Mouse (Mus musculus): Measurements from ENCODE around the gene Myl4. TPM values are rescaled to one million over a fixed set of nuclear protein-coding genes. Genes with fewer than 3 reads are reported as not detected.
"Not testable (repeated sequence)": the region's sequence is repeated elsewhere in the genome, so short reads cannot be mapped to it uniquely, and the experiment has no call there.

Myl4 gene
- polyA plus RNA-seq, 1 experiment from 2014 or later = 3.4 TPM

GRCm38 (mm10) chr11:104566097-104566496, 15.6 kb downstream of the Myl4 start:
- Histone ChIP-seq H3K36me3 (ENCODE audit: control insufficient read depth, insufficient read depth, low read length) (no peaks in the 10 kb centered on the region), H3K9me3 (ENCODE audit: control insufficient read depth, low read length) (no peaks in the 10 kb centered on the region), H3K27me3 (ENCODE audit: control insufficient read depth, insufficient read depth, low read length) (no peaks in the 10 kb centered on the region), H3K4me1 (replicated peaks; ENCODE audit: control insufficient read depth, insufficient read depth, low read length) (no peaks in the 10 kb centered on the region), H3K4me3 (ENCODE audit: low read depth, low read length) (no peak overlapping the region), H3K9ac (ENCODE audit: low read depth, low read length) (no peak overlapping the region), H3K4me2 (replicated peaks; ENCODE audit: low read depth, low read length) (no peak overlapping the region), H3K27ac (ENCODE audit: low read depth, low read length) (no peak overlapping the region)
- 85% methylated on average over 6 of the region's 6 CpGs for WGBS
- DNase-seq (ENCODE audit: low spot score) (no peak), ATAC-seq (ENCODE audit: low FRiP score) (no peak)

DNA sequence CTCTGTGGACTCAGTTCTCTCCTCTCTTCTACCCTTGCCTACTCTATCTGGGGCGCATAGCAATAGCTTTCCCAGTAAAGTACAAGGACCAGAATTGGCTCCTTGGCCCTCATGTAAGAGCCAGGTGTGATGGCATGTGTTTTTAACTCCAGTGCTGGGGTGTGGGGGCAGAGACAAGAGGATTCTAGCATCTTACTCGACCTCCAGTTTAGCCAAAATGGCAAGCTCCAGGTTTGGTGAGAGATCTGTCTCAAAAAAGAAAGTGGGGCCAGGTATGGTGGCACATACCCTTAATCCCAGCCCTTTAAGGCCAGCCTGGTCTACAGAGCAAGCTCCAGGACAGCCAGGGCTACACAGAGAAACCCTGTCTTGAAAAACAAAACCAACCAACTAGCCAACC, 16.3 kb downstream of the Myl4 start:
- Histone ChIP-seq H3K27ac (ENCODE audit: low read depth, low read length) (no peak overlapping the region), H3K36me3 (ENCODE audit: control insufficient read depth, insufficient read depth, low read length) (no peaks in the 10 kb centered on the region), H3K9me3 (ENCODE audit: control insufficient read depth, low read length) (no peaks in the 10 kb centered on the region), H3K27me3 (ENCODE audit: control insufficient read depth, insufficient read depth, low read length) (no peaks in the 10 kb centered on the region), H3K9ac (ENCODE audit: low read depth, low read length) (no peak overlapping the region), H3K4me2 (replicated peaks; ENCODE audit: low read depth, low read length) (no peak overlapping the region), H3K4me1 (replicated peaks; ENCODE audit: control insufficient read depth, insufficient read depth, low read length) (no peaks in the 10 kb centered on the region), H3K4me3 (ENCODE audit: low read depth, low read length) (no peak overlapping the region)
- 75% methylated on average over 2 of the region's 2 CpGs for WGBS
- DNase-seq (ENCODE audit: low spot score) = no peak
- ATAC-seq (ENCODE audit: low FRiP score) = no peak

DNA sequence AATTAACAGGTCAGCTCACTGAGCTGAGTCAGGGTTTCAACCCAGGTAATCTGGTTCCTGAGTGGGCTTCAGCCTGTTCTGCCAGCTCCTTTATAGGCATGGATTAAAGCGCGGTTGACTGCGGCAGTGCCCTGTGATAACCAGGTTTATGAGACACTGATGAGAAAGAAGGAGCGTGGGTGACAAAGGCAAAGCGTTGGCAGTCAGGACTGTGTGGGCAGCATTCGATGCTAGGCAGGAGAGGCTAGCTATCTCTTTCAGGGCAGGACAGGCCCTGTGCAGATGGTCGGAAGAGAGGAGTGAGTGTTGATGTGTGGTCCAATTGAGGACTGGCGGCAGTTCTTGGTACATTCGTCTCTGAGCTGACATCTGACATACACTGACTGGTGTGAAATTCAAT, 17.3 kb downstream of the Myl4 start:
- DNase-seq (ENCODE audit: low spot score) (no peak), ATAC-seq (ENCODE audit: low FRiP score) (no peak)
- H3K27me3 ChIP-seq (ENCODE audit: control insufficient read depth, insufficient read depth, low read length) = no peaks in the 10 kb centered on the region
- H3K36me3 ChIP-seq (ENCODE audit: control insufficient read depth, insufficient read depth, low read length) = no peaks in the 10 kb centered on the region
- H3K4me3 ChIP-seq (ENCODE audit: low read depth, low read length) = no peak overlapping the region
- H3K4me1 ChIP-seq (replicated peaks; ENCODE audit: control insufficient read depth, insufficient read depth, low read length) = no peaks in the 10 kb centered on the region
- no peak overlapping the region for H3K9ac ChIP-seq (ENCODE audit: low read depth, low read length)
- H3K27ac ChIP-seq (ENCODE audit: low read depth, low read length) = no peak overlapping the region
- H3K4me2 ChIP-seq (replicated peaks; ENCODE audit: low read depth, low read length) = no peak overlapping the region
- WGBS = 83% methylated on average over 9 of the region's 9 CpGs
- no peaks in the 10 kb centered on the region for H3K9me3 ChIP-seq (ENCODE audit: control insufficient read depth, low read length)

GRCm38 (mm10) chr11:104568326-104568725, 17.9 kb downstream of the Myl4 start:
- ATAC-seq (ENCODE audit: low FRiP score) (no peak), DNase-seq (ENCODE audit: low spot score) (no peak)
- Histone ChIP-seq H3K4me3 (ENCODE audit: low read depth, low read length) (no peak overlapping the region), H3K9me3 (ENCODE audit: control insufficient read depth, low read length) (no peaks in the 10 kb centered on the region), H3K4me2 (replicated peaks; ENCODE audit: low read depth, low read length) (no peak overlapping the region), H3K36me3 (ENCODE audit: control insufficient read depth, insufficient read depth, low read length) (no peaks in the 10 kb centered on the region), H3K4me1 (replicated peaks; ENCODE audit: control insufficient read depth, insufficient read depth, low read length) (no peaks in the 10 kb centered on the region), H3K27me3 (ENCODE audit: control insufficient read depth, insufficient read depth, low read length) (no peaks in the 10 kb centered on the region), H3K27ac (ENCODE audit: low read depth, low read length) (no peak overlapping the region), H3K9ac (ENCODE audit: low read depth, low read length) (no peak overlapping the region)
- 95% methylated on average over 4 of the region's 4 CpGs for WGBS

DNA sequence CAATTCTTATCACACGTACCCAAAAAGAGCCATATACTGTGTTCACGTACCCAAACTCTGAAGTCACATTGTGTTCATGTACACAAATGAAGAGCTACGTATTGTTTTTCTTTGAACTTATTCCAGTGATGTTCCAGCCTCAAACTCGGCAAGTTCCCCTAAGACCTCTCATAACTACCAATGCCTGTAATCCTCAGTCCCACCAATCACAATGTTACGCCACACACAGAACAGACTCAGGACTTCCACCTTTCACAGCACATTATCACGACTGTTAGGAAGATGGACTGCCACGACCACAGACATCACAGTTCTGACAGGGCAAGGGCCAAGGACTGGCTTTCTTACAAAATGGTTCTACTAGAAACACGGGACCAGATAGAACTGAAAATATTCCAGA, 20.1 kb downstream of the Myl4 start:
- H3K9me3 ChIP-seq (ENCODE audit: control insufficient read depth, low read length); H3K9ac ChIP-seq (ENCODE audit: low read depth, low read length); H3K27ac ChIP-seq (ENCODE audit: low read depth, low read length); H3K27me3 ChIP-seq (ENCODE audit: control insufficient read depth, insufficient read depth, low read length); H3K4me1 ChIP-seq (replicated peaks; ENCODE audit: control insufficient read depth, insufficient read depth, low read length); DNase-seq (ENCODE audit: low spot score); H3K4me3 ChIP-seq (ENCODE audit: low read depth, low read length); H3K36me3 ChIP-seq (ENCODE audit: control insufficient read depth, insufficient read depth, low read length); ATAC-seq (ENCODE audit: low FRiP score); H3K4me2 ChIP-seq (replicated peaks; ENCODE audit: low read depth, low read length): not testable (repeated sequence)
- 89% methylated on average over 8 of the region's 8 CpGs for WGBS

DNA sequence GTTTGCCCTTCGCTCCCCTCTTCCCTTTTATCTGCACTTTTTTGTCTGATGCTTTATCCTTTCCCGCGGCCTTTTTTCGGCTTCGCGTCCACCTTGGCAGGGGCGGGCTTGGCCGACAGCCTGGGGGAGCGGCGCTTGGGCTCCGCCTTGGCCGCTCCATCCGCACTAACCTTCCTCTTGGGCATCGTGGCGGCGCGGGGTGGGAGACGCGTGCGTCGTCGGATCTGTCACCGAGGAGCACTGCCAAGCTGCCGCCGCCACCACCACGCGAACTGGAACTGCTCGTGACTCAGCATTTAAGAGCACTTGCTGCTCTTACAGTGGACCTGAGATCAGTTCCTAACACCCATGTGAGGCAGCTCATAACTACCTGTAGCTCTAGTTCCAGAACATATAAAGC, 20.9 kb downstream of the Myl4 start:
- not testable (repeated sequence) for H3K36me3 ChIP-seq (ENCODE audit: control insufficient read depth, insufficient read depth, low read length); ATAC-seq (ENCODE audit: low FRiP score); H3K27ac ChIP-seq (ENCODE audit: low read depth, low read length); H3K27me3 ChIP-seq (ENCODE audit: control insufficient read depth, insufficient read depth, low read length); H3K9me3 ChIP-seq (ENCODE audit: control insufficient read depth, low read length); H3K4me1 ChIP-seq (replicated peaks; ENCODE audit: control insufficient read depth, insufficient read depth, low read length)
- H3K4me3 ChIP-seq (ENCODE audit: low read depth, low read length) = peak overlapping the region; percentile 28
- DNase-seq (ENCODE audit: low spot score) = peak; percentile 51
- H3K4me2 ChIP-seq (replicated peaks; ENCODE audit: low read depth, low read length) = peak overlapping the region; percentile 54
- WGBS = 4% methylated on average over 28 of the region's 28 CpGs
- H3K9ac ChIP-seq (ENCODE audit: low read depth, low read length) = 0 out of 2 replicates have a peak overlapping the region, but pooled peaks have one; percentile 23

DNA sequence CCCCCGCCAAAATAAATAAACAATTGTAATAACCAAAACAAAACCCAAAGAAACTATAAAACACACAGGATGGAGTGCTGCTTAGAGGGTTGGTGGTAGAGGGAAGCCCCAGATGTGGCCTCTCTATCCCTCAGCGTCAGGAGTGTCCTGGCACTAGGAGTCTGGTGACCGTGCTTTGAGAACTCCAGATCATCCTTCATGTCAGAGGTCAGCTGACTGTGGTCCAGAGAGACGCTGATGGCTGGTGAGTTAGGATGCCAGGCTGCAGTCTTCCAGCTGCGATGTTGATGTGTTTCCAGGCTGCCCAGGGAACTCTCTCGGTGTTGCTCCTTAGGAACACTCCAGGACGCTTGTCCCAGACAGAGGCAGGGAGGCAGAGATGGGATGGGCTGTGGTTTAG, 21.6 kb downstream of the Myl4 start:
- Histone ChIP-seq H3K9me3 (ENCODE audit: control insufficient read depth, low read length) (no peaks in the 10 kb centered on the region), H3K4me2 (replicated peaks; ENCODE audit: low read depth, low read length) (no peak overlapping the region)
- DNase-seq (ENCODE audit: low spot score) = no peak

GRCm38 (mm10) chr11:104572566-104572965, 22.1 kb downstream of the Myl4 start:
- Histone ChIP-seq H3K4me3 (ENCODE audit: low read depth, low read length) (no peak overlapping the region), H3K36me3 (ENCODE audit: control insufficient read depth, insufficient read depth, low read length) (no peaks in the 10 kb centered on the region), H3K4me1 (replicated peaks; ENCODE audit: control insufficient read depth, insufficient read depth, low read length) (no peaks in the 10 kb centered on the region), H3K27ac (ENCODE audit: low read depth, low read length) (no peak overlapping the region), H3K4me2 (replicated peaks; ENCODE audit: low read depth, low read length) (no peak overlapping the region), H3K27me3 (ENCODE audit: control insufficient read depth, insufficient read depth, low read length) (no peaks in the 10 kb centered on the region), H3K9me3 (ENCODE audit: control insufficient read depth, low read length) (no peaks in the 10 kb centered on the region), H3K9ac (ENCODE audit: low read depth, low read length) (no peak overlapping the region)
- DNase-seq (ENCODE audit: low spot score) = no peak
- 79% methylated on average over 2 of the region's 2 CpGs for WGBS
- ATAC-seq (ENCODE audit: low FRiP score) = no peak

More for the DNA sequence above, 21.6 kb downstream of the Myl4 start:
- WGBS = 53% methylated on average over 7 of the region's 7 CpGs
- Histone ChIP-seq H3K4me1 (replicated peaks; ENCODE audit: control insufficient read depth, insufficient read depth, low read length) (no peaks in the 10 kb centered on the region), H3K27ac (ENCODE audit: low read depth, low read length) (no peak overlapping the region), H3K36me3 (ENCODE audit: control insufficient read depth, insufficient read depth, low read length) (no peaks in the 10 kb centered on the region), H3K27me3 (ENCODE audit: control insufficient read depth, insufficient read depth, low read length) (no peaks in the 10 kb centered on the region), H3K4me3 (ENCODE audit: low read depth, low read length) (no peak overlapping the region), H3K9ac (ENCODE audit: low read depth, low read length) (no peak overlapping the region)
- no peak for ATAC-seq (ENCODE audit: low FRiP score)

GRCm38 (mm10) chr11:104576772-104577612, 26.5 kb downstream of the Myl4 start:
- no peak for DNase-seq (ENCODE audit: low spot score)
- Histone ChIP-seq H3K4me1 (replicated peaks; ENCODE audit: control insufficient read depth, insufficient read depth, low read length) (no peaks in the 10 kb centered on the region; the same call in 1 of the 2 replicates), H3K36me3 (ENCODE audit: control insufficient read depth, insufficient read depth, low read length) (no peaks in the 10 kb centered on the region), H3K27me3 (ENCODE audit: control insufficient read depth, insufficient read depth, low read length) (no peaks in the 10 kb centered on the region), H3K4me3 (ENCODE audit: low read depth, low read length) (no peak overlapping the region), H3K9ac (ENCODE audit: low read depth, low read length) (no peak overlapping the region), H3K9me3 (ENCODE audit: control insufficient read depth, low read length) (no peaks in the 10 kb centered on the region), H3K4me2 (replicated peaks; ENCODE audit: low read depth, low read length) (no peak overlapping the region), H3K27ac (ENCODE audit: low read depth, low read length) (no peak overlapping the region)
- ATAC-seq (ENCODE audit: low FRiP score) = no peak
- 51% methylated on average over 10 of the region's 10 CpGs for WGBS

Measured in hindbrain, embryonic 11.5 days (tissue).